In the genomic region with DNA sequence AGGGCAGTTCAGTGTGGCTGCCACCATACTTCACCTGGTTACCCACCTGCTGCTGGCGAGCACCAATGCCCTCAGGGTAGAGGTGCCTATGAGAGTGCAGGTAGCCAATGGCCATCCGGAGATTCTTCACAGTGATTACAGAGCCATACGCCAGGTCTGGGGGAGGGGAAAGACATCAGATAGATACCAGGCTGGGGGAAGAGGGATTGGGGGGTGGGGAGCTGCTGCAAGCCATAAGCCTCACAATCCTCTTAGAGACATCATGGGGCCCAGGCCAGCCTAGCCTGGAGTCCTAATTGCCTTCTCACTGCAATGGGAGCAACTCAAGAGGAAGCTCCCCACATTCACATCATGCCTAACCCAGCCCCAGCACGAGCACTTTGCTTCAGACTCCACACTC, we compare ENCODE assay signal across 19 mouse cellular contexts. TPM values are rescaled to one million over a fixed set of nuclear protein-coding genes. Genes with fewer than 3 reads are reported as not detected.
"Had no signal": no experiment of that assay in that cellular context is flagged by ENCODE, and none has a peak within 500 bp of the region (broad histone marks: within the 10 kb centered on the region; RNA-seq: fewer than 3 reads in every experiment).

No protein-coding gene starts in this region.

- H3K4me2 ChIP-seq: liver, embryonic 15.5 days; lung, embryonic 15.5 days; midbrain, embryonic 11.5 days; midbrain, embryonic 13.5 days; midbrain, embryonic 15.5 days; neural tube, embryonic 12.5 days; stomach, embryonic 15.5 days had no signal

- H3K4me1 ChIP-seq: lung, embryonic 15.5 days; midbrain, embryonic 13.5 days; midbrain, embryonic 15.5 days; neural tube, embryonic 12.5 days; stomach, embryonic 15.5 days had no signal

- ATAC-seq: liver, postnatal 0 days; lung, postnatal 0 days; midbrain, embryonic 13.5 days; midbrain, embryonic 15.5 days had no signal

- H3K27me3 ChIP-seq: liver, embryonic 15.5 days; lung, embryonic 15.5 days; megakaryocyte, embryonic 14.5 days; midbrain, embryonic 13.5 days; midbrain, embryonic 15.5 days; neural tube, embryonic 12.5 days; stomach, embryonic 15.5 days had no signal

- H3K4me3 ChIP-seq: liver, embryonic 15.5 days; lung, embryonic 15.5 days; megakaryocyte, embryonic 14.5 days; midbrain, embryonic 13.5 days; midbrain, embryonic 15.5 days; neural tube, embryonic 12.5 days; stomach, embryonic 15.5 days had no signal

- H3K9me3 ChIP-seq: liver, embryonic 15.5 days; lung, embryonic 15.5 days; megakaryocyte, embryonic 14.5 days; midbrain, embryonic 13.5 days; midbrain, embryonic 15.5 days; neural tube, embryonic 12.5 days; stomach, embryonic 15.5 days had no signal

- H3K27ac ChIP-seq: liver, embryonic 15.5 days; lung, embryonic 15.5 days; macrophage; midbrain, embryonic 13.5 days; midbrain, embryonic 15.5 days; neural tube, embryonic 12.5 days; stomach, embryonic 15.5 days; stomach, postnatal 0 days had no signal

- DNase-seq: liver, postnatal 0 days; lung, adult 2 months; lung, postnatal 14 days; lung, postnatal 36 days; right cerebral cortex, postnatal 14 days; thymus, adult 2 months; thymus, postnatal 25 days; thymus, postnatal 4 days had no signal

- H3K9ac ChIP-seq: liver, embryonic 15.5 days; liver, postnatal 0 days; lung, embryonic 15.5 days; midbrain, embryonic 13.5 days; midbrain, embryonic 15.5 days; neural tube, embryonic 12.5 days; stomach, embryonic 15.5 days had no signal

RNA-seq across cellular contexts. Expression of gene Ngb, which starts 24.9 kb away (rescaled TPM):
- polyA plus RNA-seq: liver, embryonic 15.5 days; liver, postnatal 0 days had no signal
